Mouse (Mus musculus) thymus, adult 18-20 months (tissue): Measurements from ENCODE around the gene Trim26.

ENCODE experiments used
- DNase-seq, 2 experiments: peaks; one replicate each; pipeline ENCODE4 v3.0.0; 2022; ENCODE audit warnings: mixed read lengths in 2 of 2

The Trim26 gene

DNA sequence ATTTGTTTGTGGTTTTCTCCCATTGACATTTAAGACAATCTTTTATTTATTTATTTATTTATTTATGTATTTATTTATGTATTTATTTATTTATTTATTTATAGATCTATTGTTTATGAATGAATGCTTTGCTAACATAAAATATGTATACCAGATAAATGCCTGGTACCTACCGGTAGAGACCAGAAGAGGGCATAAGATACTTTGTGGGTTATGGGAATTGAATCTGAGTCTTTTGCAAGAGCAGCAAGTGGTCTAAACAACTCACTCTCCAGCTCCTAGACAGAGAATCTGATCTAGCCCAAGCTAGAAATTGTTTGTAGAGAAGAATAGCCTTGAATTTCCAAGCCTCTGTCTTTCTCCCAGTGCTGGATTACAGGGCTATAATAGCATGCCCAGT, 63.8 kb downstream of the Trim26 start:
- no peak for DNase-seq

DNA sequence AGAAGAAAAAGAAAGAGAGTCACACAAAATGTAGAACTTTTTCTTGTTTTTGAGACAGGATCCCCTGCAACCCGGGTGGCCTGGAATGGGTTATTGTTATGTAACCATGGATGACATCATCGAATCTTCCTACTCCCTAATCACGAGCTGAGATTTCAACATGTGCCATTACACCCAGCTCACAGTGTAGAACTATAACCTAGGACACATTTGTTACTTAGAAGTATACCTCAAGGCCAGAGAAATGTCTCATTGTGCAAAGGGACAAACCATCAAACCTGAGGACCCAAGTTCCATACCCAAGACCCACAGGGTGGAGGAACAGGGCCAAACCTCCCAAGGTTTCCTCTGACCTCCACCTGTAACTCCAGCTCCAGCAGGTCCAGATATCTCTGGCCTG, 66.7 kb downstream of the Trim26 start:
- DNase-seq: no peak

DNA sequence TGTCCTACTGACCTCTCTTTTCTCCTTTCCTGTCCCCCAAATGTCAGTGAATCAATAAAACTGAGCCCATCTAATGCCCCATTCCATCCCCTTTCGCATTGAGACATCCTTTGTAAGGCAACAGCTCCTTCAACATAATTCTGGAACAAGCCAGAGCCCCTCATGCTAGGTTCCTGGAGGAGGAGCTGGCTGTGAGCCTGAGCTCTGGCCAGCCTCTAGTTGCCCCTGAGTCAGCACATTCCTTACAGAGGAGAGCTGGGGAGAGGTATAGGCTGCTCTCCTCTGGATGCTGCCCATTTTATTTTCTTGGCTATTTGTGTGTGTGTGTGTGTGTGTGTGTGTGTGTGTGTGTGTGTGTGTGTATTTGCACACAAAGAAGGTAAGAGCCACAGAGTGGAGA, 71.3 kb downstream of the Trim26 start:
- no peak for DNase-seq
